Mouse (Mus musculus): Measurements from ENCODE around the gene Lurap1. TPM values are rescaled to one million over a fixed set of nuclear protein-coding genes. Genes with fewer than 3 reads are reported as not detected.

The Lurap1 gene
- polyA plus RNA-seq, 1 experiment from 2014 or later = 0.16 TPM

- no peak overlapping the region for H3K27ac ChIP-seq (replicated peaks)
- H3K4me3 ChIP-seq (replicated peaks) = no peak overlapping the region
- no peaks in the 10 kb centered on the region for H3K9me3 ChIP-seq (replicated peaks)
- peaks cover 21% of the 10 kb centered on the region for H3K4me1 ChIP-seq (replicated peaks)
- WGBS (ENCODE audit: insufficient replicate concordance) = 79% methylated on average over 5 of the region's 5 CpGs
- H3K27me3 ChIP-seq = no peaks in the 10 kb centered on the region
- H3K9ac ChIP-seq = no peak overlapping the region
- H3K36me3 ChIP-seq (replicated peaks) = peaks cover 92% of the 10 kb centered on the region
- no peak for ATAC-seq (ENCODE audit: insufficient read depth)
- no peak overlapping the region for H3K4me2 ChIP-seq
Measured at GRCm38 (mm10) chr4:116105278-116105677, 45.9 kb downstream of the Lurap1 start.

- peaks cover 100% of the 10 kb centered on the region for H3K36me3 ChIP-seq (replicated peaks)
- peak; percentile 81 for ATAC-seq (ENCODE audit: insufficient read depth)
- WGBS (ENCODE audit: insufficient replicate concordance) = 14% methylated on average over 7 of the region's 7 CpGs
Measured at GRCm38 (mm10) chr4:116100959-116101358, 50.2 kb downstream of the Lurap1 start.

DNA sequence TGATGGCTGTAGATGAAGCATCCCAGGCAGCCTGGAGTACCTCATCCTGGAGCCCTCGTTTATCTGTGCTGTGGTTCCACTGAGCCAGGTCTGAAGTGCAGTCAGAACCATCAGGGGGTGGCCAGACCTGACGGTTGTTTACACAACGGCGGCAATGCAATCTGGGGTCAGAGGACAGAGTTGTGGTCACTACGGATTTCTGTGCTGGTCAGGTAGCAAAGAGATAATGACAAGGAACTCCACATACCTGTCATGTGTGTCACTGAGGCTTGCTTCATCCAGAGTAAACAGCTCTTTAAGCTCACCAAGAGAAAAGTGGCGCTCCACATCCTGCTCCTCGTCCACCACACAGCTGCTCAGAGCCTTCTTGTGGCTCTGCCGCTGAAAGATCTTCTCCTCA is 53.9 kb downstream of the Lurap1 start:
- H3K9ac ChIP-seq = no peak overlapping the region
- H3K27me3 ChIP-seq = no peaks in the 10 kb centered on the region
- H3K4me2 ChIP-seq = no peak overlapping the region
- peaks cover 98% of the 10 kb centered on the region for H3K36me3 ChIP-seq (replicated peaks)
- peak overlapping the region; percentile 63 for H3K27ac ChIP-seq (replicated peaks)
- peaks cover 26% of the 10 kb centered on the region for H3K4me1 ChIP-seq (replicated peaks)
- H3K4me3 ChIP-seq (replicated peaks) = no peak overlapping the region
- WGBS (ENCODE audit: insufficient replicate concordance) = 76% methylated on average over 8 of the region's 8 CpGs
- peak; percentile 38 for ATAC-seq (ENCODE audit: insufficient read depth)
- no peaks in the 10 kb centered on the region for H3K9me3 ChIP-seq (replicated peaks)

More at GRCm38 (mm10) chr4:116100959-116101358, 50.2 kb downstream of the Lurap1 start:
- H3K4me3 ChIP-seq (replicated peaks) = no peak overlapping the region
- no peak overlapping the region for H3K9ac ChIP-seq
- no peaks in the 10 kb centered on the region for H3K9me3 ChIP-seq (replicated peaks)
- peak overlapping the region; percentile 73 for H3K27ac ChIP-seq (replicated peaks)
- H3K27me3 ChIP-seq = no peaks in the 10 kb centered on the region
- H3K4me2 ChIP-seq = peak overlapping the region; percentile 9; the same call in 1 of the 2 replicates
- peaks cover 28% of the 10 kb centered on the region for H3K4me1 ChIP-seq (replicated peaks)

DNA sequence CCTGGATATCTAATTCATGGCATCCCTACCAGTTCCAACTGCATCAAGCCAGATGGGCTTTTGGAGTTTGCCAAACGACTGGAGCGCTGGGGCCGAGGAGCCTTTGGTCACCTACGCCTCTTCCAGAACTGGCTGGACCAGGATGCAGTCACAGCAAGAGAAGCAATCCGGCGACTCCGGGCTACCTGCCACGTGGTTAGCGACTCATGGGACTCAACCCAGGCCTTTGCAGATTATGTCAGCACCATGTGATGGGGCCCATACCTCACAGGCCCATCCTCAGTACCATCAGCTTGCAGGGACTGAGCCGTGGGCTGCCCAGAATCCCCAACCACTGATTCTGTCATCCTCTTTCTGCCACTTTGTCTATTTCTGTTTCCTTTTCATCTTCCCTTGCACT is 54.8 kb downstream of the Lurap1 start:
- WGBS (ENCODE audit: insufficient replicate concordance) = 82% methylated on average over 10 of the region's 10 CpGs
- H3K36me3 ChIP-seq (replicated peaks) = peaks cover 98% of the 10 kb centered on the region

DNA sequence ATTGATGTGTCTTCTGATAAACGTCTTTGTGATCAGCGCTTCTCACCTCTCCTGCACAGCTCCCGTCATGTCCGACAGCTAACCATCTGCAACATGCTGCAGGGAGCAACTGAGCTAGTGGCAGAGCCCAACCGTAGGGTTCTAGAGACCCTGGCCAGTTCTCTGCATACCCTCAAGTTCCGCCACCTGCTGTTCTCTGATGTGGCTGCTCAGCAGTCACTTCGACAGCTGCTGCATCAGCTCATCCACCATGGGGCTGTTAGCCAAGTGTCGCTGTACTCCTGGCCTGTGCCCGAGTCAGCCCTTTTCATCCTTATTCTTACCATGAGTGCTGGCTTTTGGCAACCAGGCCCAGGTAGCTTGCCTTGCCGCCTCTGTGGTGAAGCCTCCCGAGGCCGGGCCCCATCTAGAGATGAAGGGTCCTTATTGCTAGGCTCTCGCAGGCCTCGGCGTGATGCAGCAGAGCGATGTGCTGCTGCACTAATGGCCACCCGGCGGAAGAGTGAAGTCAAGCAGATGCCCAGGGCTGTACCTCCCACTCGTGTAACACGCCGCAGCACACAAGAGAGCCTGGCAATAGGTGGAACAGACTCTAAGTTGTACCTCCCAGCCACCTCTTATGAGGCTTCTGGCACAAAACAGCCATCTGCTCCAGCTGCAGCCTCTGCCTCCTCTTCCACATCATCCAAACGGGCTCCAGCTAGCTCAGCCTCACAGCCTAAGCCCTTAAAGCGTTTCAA is 62.5 kb downstream of the Lurap1 start:
- Histone ChIP-seq H3K9ac (no peak overlapping the region), H3K9me3 (replicated peaks) (no peaks in the 10 kb centered on the region), H3K27ac (replicated peaks) (no peak overlapping the region), H3K4me3 (replicated peaks) (no peak overlapping the region), H3K4me2 (no peak overlapping the region), H3K27me3 (no peaks in the 10 kb centered on the region), H3K36me3 (replicated peaks) (peaks cover 78% of the 10 kb centered on the region), H3K4me1 (replicated peaks) (no peaks in the 10 kb centered on the region)
- 87% methylated on average over 23 of the region's 23 CpGs for WGBS (ENCODE audit: insufficient replicate concordance)
- ATAC-seq (ENCODE audit: insufficient read depth) = no peak

More for the DNA sequence above, 54.8 kb downstream of the Lurap1 start:
- Histone ChIP-seq H3K27ac (replicated peaks) (no peak overlapping the region), H3K4me3 (replicated peaks) (no peak overlapping the region), H3K4me1 (replicated peaks) (peaks cover 17% of the 10 kb centered on the region), H3K9ac (no peak overlapping the region), H3K27me3 (no peaks in the 10 kb centered on the region), H3K9me3 (replicated peaks) (no peaks in the 10 kb centered on the region), H3K4me2 (no peak overlapping the region)
- no peak for ATAC-seq (ENCODE audit: insufficient read depth)

Other genes starting within 250 kb of the Lurap1 start
- gene Dmbx1, start 211.4 kb downstream of the Lurap1 start, polyA plus RNA-seq (2015; fragmentation: Nextera tagmentation; extraction: Ambion mirVana) = not detected in 2 replicates
- 10.0 and 12.7 TPM in 2 replicates for gene Faah, start 133.4 kb downstream of the Lurap1 start, polyA plus RNA-seq (2015; fragmentation: Nextera tagmentation; extraction: Ambion mirVana)
- 9.0 and 9.8 TPM in 2 replicates for gene Nsun4, start 97.5 kb downstream of the Lurap1 start, polyA plus RNA-seq (2015; fragmentation: Nextera tagmentation; extraction: Ambion mirVana)
- 303 and 305 TPM in 2 replicates for gene Uqcrh, start 76.3 kb downstream of the Lurap1 start, polyA plus RNA-seq (2015; fragmentation: Nextera tagmentation; extraction: Ambion mirVana)
- gene Lrrc41, start 76.1 kb downstream of the Lurap1 start, polyA plus RNA-seq (2015; fragmentation: Nextera tagmentation; extraction: Ambion mirVana) = 25.5 and 27.6 TPM in 2 replicates
- gene Rad54l, start 27.6 kb downstream of the Lurap1 start, polyA plus RNA-seq (2015; fragmentation: Nextera tagmentation; extraction: Ambion mirVana) = 26.0 and 26.8 TPM in 2 replicates
- gene Pomgnt1, start 27.5 kb downstream of the Lurap1 start, polyA plus RNA-seq (2015; fragmentation: Nextera tagmentation; extraction: Ambion mirVana) = 11.5 and 12.4 TPM in 2 replicates
- gene Tspan1, start 16.3 kb upstream of the Lurap1 start, polyA plus RNA-seq (2015; fragmentation: Nextera tagmentation; extraction: Ambion mirVana) = 0.07 TPM in 1 of 2 replicates, not detected in the other
- gene 1700042G07Rik, start 22.0 kb upstream of the Lurap1 start, polyA plus RNA-seq (2015; fragmentation: Nextera tagmentation; extraction: Ambion mirVana) = not detected in 2 replicates
- not detected in 2 replicates for gene Gm49337, start 22.0 kb upstream of the Lurap1 start, polyA plus RNA-seq (2015; fragmentation: Nextera tagmentation; extraction: Ambion mirVana)
- 0.51 and 0.63 TPM in 2 replicates for gene Pik3r3, start 70.3 kb upstream of the Lurap1 start, polyA plus RNA-seq (2015; fragmentation: Nextera tagmentation; extraction: Ambion mirVana)